Mouse (Mus musculus) testis, postnatal 14 days (tissue): ENCODE measurements around the gene Lrba.

Source experiments
- DNase-seq: peaks from one replicate; pipeline ENCODE4 v3.0.0; 2021; ENCODE audit warnings: low spot score

Lrba gene

GRCm38 (mm10) chr3:86797871-86798460 is 573.5 kb downstream of the Lrba start:
- DNase-seq, result no peak

GRCm38 (mm10) chr3:86799041-86799440 is 574.6 kb downstream of the Lrba start:
- no peak for DNase-seq

- no peak for DNase-seq
These were observed 576.4 kb downstream of the Lrba start for GRCm38 (mm10) chr3:86800841-86801240.

- DNase-seq, result no peak
These were observed 578.3 kb downstream of the Lrba start for GRCm38 (mm10) chr3:86802825-86803224.

- DNase-seq, result no peak
These were observed 579.8 kb downstream of the Lrba start for GRCm38 (mm10) chr3:86804265-86804664.

GRCm38 (mm10) chr3:86806834-86807233 is 582.4 kb downstream of the Lrba start:
- no peak for DNase-seq

GRCm38 (mm10) chr3:86807750-86808467 is 583.4 kb downstream of the Lrba start:
- no peak for DNase-seq

GRCm38 (mm10) chr3:86809199-86809598 is 584.7 kb downstream of the Lrba start:
- DNase-seq, result no peak

GRCm38 (mm10) chr3:86809646-86810045 is 585.2 kb downstream of the Lrba start:
- no peak for DNase-seq

- no peak for DNase-seq
These were observed 586.4 kb downstream of the Lrba start for GRCm38 (mm10) chr3:86810908-86811307.

- DNase-seq, result peak; percentile 46
These were observed 588.2 kb downstream of the Lrba start for GRCm38 (mm10) chr3:86812689-86813088.

- DNase-seq, result no peak
These were observed 593.6 kb downstream of the Lrba start for GRCm38 (mm10) chr3:86818001-86818585.

GRCm38 (mm10) chr3:86819372-86819771 is 594.9 kb downstream of the Lrba start:
- DNase-seq, result no peak

- no peak for DNase-seq
These were observed 595.9 kb downstream of the Lrba start for GRCm38 (mm10) chr3:86820344-86820743.

- no peak for DNase-seq
These were observed 596.9 kb downstream of the Lrba start for GRCm38 (mm10) chr3:86821383-86821782.

GRCm38 (mm10) chr3:86827506-86827905 is 603.0 kb downstream of the Lrba start:
- DNase-seq, result no peak

- DNase-seq, result no peak
These were observed 607.6 kb downstream of the Lrba start for GRCm38 (mm10) chr3:86832115-86832514.
